Mouse (Mus musculus): ENCODE results near the gene Apoa1. TPM values are rescaled to one million over a fixed set of nuclear protein-coding genes. Genes with fewer than 3 reads are reported as not detected.

Gene Apoa1
- polyA plus RNA-seq, 1 experiment: 2.0 TPM

DNA sequence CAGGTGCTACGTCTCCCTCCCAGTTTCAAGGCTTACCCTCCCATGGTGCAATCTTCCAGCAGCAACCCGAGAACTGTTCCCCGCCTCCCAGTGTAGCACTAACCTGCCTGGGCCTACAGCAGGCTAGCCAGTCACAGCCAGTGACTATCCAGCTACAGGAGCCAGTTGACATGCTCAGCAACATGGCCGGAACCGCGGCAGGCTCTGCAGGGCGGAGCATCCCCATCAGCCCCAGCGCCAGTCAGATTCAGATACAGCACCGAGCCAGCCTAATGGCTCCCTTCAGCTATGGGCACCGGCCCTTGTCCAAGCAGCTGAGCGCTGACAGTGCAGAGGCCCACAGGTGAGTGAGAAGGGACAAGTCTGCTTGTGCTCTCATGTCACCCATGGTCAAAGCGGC lies 17.9 kb upstream of the Apoa1 start:
- TF ChIP-seq POLR2A (IDR thresholded peaks at IDR 0.05; ENCODE audit: extremely low read depth, insufficient read depth, low read length): no peak
- no peak for TF ChIP-seq CTCF (IDR thresholded peaks at IDR 0.05; ENCODE audit: extremely low read depth, insufficient read depth, low read length)
- Histone ChIP-seq H3K4me3 (ENCODE audit: insufficient read depth, low read length) (no peak overlapping the region), H3K4me1 (ENCODE audit: control insufficient read depth, insufficient read depth, low read length) (peaks cover 5% of the 10 kb centered on the region; the same call in 1 of the 2 replicates), H3K27ac (ENCODE audit: insufficient read depth, low read length) (no peak overlapping the region)

DNA sequence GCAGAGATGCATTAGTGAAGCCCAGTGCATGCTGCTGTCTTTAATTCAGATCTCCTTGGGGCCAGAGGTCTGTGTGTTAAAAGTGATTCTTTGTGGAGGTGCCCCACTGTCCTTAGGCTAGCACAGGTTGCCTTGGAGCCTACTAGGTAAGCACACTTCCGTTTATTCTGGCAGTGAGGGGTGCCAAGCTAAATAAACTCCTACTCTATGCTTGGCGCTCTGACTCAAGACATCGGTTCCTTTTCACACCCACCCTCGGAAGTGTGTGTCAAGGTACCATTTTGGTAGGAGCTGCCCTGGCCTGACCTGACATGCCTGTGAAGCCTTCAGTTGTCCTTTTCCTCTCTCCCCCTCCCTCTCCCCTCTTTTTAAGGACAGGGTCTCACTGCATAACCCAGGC lies 14.1 kb upstream of the Apoa1 start:
- TF ChIP-seq POLR2A (IDR thresholded peaks at IDR 0.05; ENCODE audit: extremely low read depth, insufficient read depth, low read length): no peak
- TF ChIP-seq CTCF (IDR thresholded peaks at IDR 0.05; ENCODE audit: extremely low read depth, insufficient read depth, low read length): no peak
- H3K4me1 ChIP-seq (ENCODE audit: control insufficient read depth, insufficient read depth, low read length): peaks cover 5% of the 10 kb centered on the region; the same call in 1 of the 2 replicates
- no peak overlapping the region for H3K27ac ChIP-seq (ENCODE audit: insufficient read depth, low read length)
- H3K4me3 ChIP-seq (ENCODE audit: insufficient read depth, low read length): no peak overlapping the region

DNA sequence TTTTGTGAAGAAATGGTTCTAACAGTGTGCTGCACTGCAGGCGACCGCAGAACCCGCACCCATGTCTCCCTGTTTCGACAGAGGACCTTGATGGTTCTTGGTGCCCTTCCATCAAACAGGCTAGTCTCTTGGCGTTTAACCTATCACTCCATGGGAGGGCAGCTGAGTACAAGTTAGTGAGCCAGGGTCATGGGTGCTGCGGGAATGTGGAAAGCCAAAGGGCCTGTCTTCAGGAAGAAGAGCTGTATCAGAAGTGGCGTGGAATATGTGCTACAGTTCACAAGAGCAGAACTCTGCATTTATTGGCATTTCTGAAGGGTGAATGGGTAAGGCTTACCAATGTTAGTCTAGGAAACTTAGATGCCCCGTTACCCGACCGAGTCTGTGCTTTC lies 13.4 kb upstream of the Apoa1 start:
- TF ChIP-seq POLR2A (IDR thresholded peaks at IDR 0.05; ENCODE audit: extremely low read depth, insufficient read depth, low read length) (no peak), CTCF (IDR thresholded peaks at IDR 0.05; ENCODE audit: extremely low read depth, insufficient read depth, low read length) (no peak)
- no peak overlapping the region for H3K27ac ChIP-seq (ENCODE audit: insufficient read depth, low read length)
- H3K4me3 ChIP-seq (ENCODE audit: insufficient read depth, low read length): no peak overlapping the region

DNA sequence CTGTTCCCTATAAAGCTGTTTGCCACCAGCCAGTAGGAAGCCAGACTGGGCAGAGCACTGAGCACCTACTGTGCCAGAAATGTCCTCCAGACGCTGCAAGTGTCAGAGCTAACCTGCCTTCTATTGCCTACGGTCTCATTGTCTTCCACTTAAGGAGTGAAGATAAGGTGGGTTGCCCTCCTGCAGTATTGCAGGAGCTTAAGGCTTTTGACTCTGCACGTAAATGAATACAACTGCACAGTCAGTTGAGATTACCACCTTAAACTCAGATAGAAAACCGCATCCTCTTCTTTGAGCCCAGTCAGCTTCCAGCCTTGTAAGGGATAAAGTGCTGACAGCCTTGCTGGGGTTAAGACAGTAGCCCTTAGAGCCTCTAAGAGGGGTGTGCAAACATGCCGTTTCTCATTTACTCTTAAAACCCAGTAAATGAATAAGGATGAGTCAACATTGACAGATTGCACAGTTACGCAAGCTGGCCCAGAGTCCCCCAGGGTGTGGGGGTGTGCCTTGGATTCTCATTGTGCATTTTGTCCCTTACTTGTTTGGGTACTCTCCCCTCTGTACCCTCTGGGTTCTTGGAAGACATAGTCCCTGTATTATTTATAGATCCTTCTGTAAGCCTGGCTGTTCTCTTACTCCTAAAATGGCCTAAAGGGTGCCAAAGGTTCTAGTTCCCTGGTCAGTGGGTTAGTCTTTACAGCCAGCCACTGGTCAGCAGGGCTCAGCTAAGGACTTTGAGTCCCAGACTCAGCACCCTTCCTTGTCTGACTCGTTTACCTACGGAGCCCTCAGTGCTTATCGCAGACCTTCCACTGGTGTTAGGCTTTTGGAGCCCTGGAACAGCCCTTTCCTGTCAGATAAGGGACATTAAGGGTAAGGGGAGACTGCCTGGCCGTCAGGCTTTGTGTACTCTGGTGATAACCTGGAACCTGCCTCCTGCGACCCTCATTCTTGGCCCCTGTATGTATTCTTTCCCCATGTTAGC lies 12.8 kb upstream of the Apoa1 start:
- H3K27ac ChIP-seq (ENCODE audit: insufficient read depth, low read length): no peak overlapping the region
- peaks cover 5% of the 10 kb centered on the region; the same call in 1 of the 2 replicates for H3K4me1 ChIP-seq (ENCODE audit: control insufficient read depth, insufficient read depth, low read length)
- TF ChIP-seq POLR2A (IDR thresholded peaks at IDR 0.05; ENCODE audit: extremely low read depth, insufficient read depth, low read length) (no peak), CTCF (IDR thresholded peaks at IDR 0.05; ENCODE audit: extremely low read depth, insufficient read depth, low read length) (no peak)
- H3K4me3 ChIP-seq (ENCODE audit: insufficient read depth, low read length): no peak overlapping the region

More for the DNA sequence above, 13.4 kb upstream of the Apoa1 start:
- peaks cover 5% of the 10 kb centered on the region; the same call in 1 of the 2 replicates for H3K4me1 ChIP-seq (ENCODE audit: control insufficient read depth, insufficient read depth, low read length)

DNA sequence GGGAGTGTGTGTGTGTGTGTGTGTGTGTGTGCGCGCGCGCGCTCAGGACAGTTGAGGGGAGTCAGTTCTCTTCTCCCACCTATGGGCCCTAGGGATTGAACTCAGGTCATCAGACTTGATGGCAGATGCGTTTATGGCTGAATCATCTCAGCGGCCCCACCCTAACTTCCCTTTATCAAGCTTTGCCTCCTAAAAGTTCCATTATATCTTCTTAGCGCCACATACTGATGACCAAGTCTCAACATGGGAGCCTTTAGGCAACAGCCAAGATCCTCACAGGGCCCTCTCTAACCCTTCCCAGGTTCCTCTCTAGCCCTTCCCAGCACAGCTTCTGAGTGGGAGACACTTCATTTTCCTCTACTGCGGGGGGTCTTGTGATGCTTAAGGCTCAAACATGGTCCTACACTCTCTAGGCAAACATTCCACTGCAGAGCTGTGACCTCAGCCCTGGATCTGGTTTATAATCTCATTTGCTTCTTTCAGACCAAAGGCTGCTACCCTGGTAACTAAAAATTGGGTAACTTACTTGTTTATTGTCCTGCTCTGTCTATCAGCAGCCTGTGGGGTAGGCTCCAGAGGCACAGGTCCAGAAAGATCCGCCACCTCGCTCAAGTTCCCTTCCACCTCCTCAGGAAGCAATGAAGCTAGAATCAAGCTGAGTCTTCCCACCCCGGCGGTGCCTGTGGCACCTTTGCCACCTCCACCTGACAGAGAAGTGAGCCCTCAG lies 11.5 kb upstream of the Apoa1 start:
- no peak overlapping the region for H3K27ac ChIP-seq (ENCODE audit: insufficient read depth, low read length)
- peaks cover 5% of the 10 kb centered on the region; the same call in 1 of the 2 replicates for H3K4me1 ChIP-seq (ENCODE audit: control insufficient read depth, insufficient read depth, low read length)
- no peak overlapping the region for H3K4me3 ChIP-seq (ENCODE audit: insufficient read depth, low read length)
- TF ChIP-seq POLR2A (IDR thresholded peaks at IDR 0.05; ENCODE audit: extremely low read depth, insufficient read depth, low read length): no peak
- no peak for TF ChIP-seq CTCF (IDR thresholded peaks at IDR 0.05; ENCODE audit: extremely low read depth, insufficient read depth, low read length)

DNA sequence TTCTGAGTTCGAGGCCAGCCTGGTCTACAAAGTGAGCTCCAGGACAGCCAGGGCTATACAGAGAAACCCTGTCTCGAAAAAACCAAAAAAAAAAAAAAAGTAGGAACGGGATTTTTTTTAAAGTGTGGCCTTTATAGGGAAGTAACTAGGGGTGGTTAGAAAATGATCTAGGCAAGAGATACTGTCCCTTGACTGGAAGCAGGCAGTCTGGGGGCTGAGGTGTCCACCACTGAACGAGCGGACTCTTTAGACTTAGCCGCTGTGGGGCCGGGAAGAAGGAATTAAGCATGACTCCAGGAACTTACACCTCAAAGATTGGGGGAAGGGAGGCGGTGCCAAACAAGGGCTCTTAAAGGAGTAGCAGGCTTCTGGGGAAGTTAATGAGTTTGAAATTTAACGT lies 10.2 kb upstream of the Apoa1 start:
- TF ChIP-seq POLR2A (IDR thresholded peaks at IDR 0.05; ENCODE audit: extremely low read depth, insufficient read depth, low read length): no peak
- TF ChIP-seq CTCF (IDR thresholded peaks at IDR 0.05; ENCODE audit: extremely low read depth, insufficient read depth, low read length): no peak
- H3K4me1 ChIP-seq (ENCODE audit: control insufficient read depth, insufficient read depth, low read length): peaks cover 5% of the 10 kb centered on the region; the same call in 1 of the 2 replicates
- H3K4me3 ChIP-seq (ENCODE audit: insufficient read depth, low read length): no peak overlapping the region
- H3K27ac ChIP-seq (ENCODE audit: insufficient read depth, low read length): no peak overlapping the region

DNA sequence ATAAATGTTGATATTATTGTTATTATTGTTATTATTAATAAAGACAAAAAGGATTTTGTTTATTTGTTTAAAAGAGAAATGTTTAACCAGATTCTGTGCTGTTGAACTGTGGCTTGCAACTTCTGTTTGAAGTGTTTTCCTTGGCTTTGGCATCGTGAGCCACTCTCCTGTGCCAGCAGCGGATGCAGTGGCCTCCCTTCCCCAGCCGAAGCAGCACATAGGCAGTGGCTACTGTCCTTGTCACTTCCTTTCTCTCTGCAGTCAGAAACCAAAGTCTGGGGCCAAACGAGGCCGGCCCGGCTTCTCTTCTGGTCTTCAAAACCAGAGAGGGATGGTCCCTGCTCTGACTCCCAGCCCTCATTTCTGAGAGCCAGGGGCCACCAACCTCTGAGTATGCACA lies 5.3 kb upstream of the Apoa1 start:
- TF ChIP-seq CTCF (IDR thresholded peaks at IDR 0.05; ENCODE audit: extremely low read depth, insufficient read depth, low read length) (no peak), POLR2A (IDR thresholded peaks at IDR 0.05; ENCODE audit: extremely low read depth, insufficient read depth, low read length) (no peak)
- H3K4me3 ChIP-seq (ENCODE audit: insufficient read depth, low read length): no peak overlapping the region
- H3K4me1 ChIP-seq (ENCODE audit: control insufficient read depth, insufficient read depth, low read length): no peaks in the 10 kb centered on the region
- no peak overlapping the region for H3K27ac ChIP-seq (ENCODE audit: insufficient read depth, low read length)

DNA sequence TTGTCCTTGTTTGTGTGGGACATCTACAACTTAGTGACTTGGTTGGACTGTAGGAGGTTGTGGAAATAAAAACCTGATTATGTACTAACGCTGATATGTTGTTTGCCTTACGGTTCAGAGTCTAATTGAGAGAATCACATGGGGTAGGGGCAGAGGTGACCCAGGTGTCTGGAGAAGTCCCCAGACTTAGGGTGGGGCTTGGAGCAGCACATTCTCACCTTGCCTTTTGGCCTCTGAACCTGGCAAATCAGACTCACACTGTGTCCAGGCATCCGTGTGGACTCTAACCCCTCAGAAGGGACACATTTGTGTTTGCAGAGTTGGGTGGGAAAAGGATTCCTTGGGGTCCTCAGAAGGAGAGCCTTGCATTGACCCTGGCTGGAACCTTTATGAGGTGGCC lies 4.3 kb upstream of the Apoa1 start:
- no peak overlapping the region for H3K4me3 ChIP-seq (ENCODE audit: insufficient read depth, low read length)
- TF ChIP-seq CTCF (IDR thresholded peaks at IDR 0.05; ENCODE audit: extremely low read depth, insufficient read depth, low read length) (no peak), POLR2A (IDR thresholded peaks at IDR 0.05; ENCODE audit: extremely low read depth, insufficient read depth, low read length) (no peak)
- H3K27ac ChIP-seq (ENCODE audit: insufficient read depth, low read length): no peak overlapping the region
- H3K4me1 ChIP-seq (ENCODE audit: control insufficient read depth, insufficient read depth, low read length): no peaks in the 10 kb centered on the region

DNA sequence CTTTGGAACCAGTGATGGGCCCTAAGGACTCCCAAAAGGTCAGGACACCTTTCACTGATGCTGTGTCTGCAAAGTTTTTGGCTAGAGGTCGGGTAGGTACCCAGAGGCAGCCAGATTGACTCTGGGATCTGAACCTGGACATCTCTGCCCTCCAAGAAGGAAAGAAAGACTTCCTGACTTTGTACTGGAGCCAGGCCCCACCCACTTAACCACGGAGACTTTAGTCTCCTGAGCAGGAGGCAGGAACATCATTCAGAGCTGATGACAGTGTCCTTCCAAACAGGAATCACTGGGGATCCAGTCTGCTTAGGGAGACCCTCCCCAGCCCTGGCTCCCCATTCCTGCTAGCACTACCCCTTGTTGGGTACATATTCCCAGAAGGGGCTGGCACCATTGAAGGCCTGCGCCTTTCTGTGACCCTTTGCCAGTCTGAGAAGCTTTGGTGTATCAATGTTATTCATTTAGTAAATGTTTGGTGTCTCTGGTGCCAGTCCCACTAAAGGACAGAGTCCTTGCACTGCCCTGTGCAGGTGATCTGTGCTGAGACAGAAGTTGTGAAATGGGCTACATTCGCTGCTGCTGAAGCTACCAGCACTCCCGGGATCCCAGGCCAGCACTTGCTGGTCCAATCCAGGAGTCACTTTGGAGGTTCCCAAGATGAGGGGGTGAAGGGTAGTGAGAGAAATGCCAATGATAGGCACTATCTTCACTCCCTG lies 3.3 kb upstream of the Apoa1 start:
- no peak overlapping the region for H3K4me3 ChIP-seq (ENCODE audit: insufficient read depth, low read length)
- no peaks in the 10 kb centered on the region for H3K4me1 ChIP-seq (ENCODE audit: control insufficient read depth, insufficient read depth, low read length)
- no peak for TF ChIP-seq POLR2A (IDR thresholded peaks at IDR 0.05; ENCODE audit: extremely low read depth, insufficient read depth, low read length)
- TF ChIP-seq CTCF (IDR thresholded peaks at IDR 0.05; ENCODE audit: extremely low read depth, insufficient read depth, low read length): no peak
- no peak overlapping the region for H3K27ac ChIP-seq (ENCODE audit: insufficient read depth, low read length)
